Mouse (Mus musculus) neural tube, embryonic 11.5 days (tissue): Measurements from ENCODE around the gene Rnaseh2c. TPM values are rescaled to one million over a fixed set of nuclear protein-coding genes. Genes with fewer than 3 reads are reported as not detected.

ENCODE experiments used
- ATAC-seq: fragments of 200-750 bp; cut with Nextera tagmentation; 2 replicates; pipeline ENCODE4 v1.8.0; 2017; ENCODE audit warnings: moderate number of reproducible peaks, mild to moderate bottlenecking, moderate TSS enrichment, moderate library complexity; ENCODE audit not compliant: insufficient read depth, low FRiP score, low TSS enrichment
- DNase-seq: peaks from one replicate; pipeline ENCODE4 v3.0.0-alpha.2; 2015; ENCODE audit warnings: low spot score
- H3K27ac ChIP-seq: fragments of 300-500 bp; sonication (generic); 2 replicates; pipeline ENCODE4 v1.5.1; 2014; ENCODE audit warnings: low read depth, mild to moderate bottlenecking, low read length
- H3K27me3 ChIP-seq: fragments of 300-500 bp; sonication (generic); 2 replicates; pipeline ENCODE4 v1.6.1; 2014; ENCODE audit warnings: mild to moderate bottlenecking, low read length, mixed read lengths; ENCODE audit not compliant: control insufficient read depth, insufficient read depth
- H3K36me3 ChIP-seq: fragments of 300-500 bp; sonication (generic); 2 replicates; pipeline ENCODE4 v1.6.1; 2014; ENCODE audit warnings: mild to moderate bottlenecking, low read length, moderate library complexity, mixed read lengths; ENCODE audit not compliant: control insufficient read depth, insufficient read depth
- H3K4me1 ChIP-seq: fragments of 300-500 bp; sonication (generic); 2 replicates; pipeline ENCODE4 v1.6.1; 2014; ENCODE audit warnings: low read length, mixed read lengths; ENCODE audit not compliant: control insufficient read depth, insufficient read depth
- H3K4me2 ChIP-seq: fragments of 300-500 bp; sonication (generic); 2 replicates; pipeline ENCODE4 v1.6.1; 2014; ENCODE audit warnings: low read depth, mild to moderate bottlenecking, moderate library complexity
- H3K4me3 ChIP-seq: fragments of 300-500 bp; sonication (generic); 2 replicates; pipeline ENCODE4 v1.5.1; 2014; ENCODE audit warnings: low read depth, low read length
- H3K9ac ChIP-seq: fragments of 300-500 bp; sonication (generic); 2 replicates; pipeline ENCODE4 v1.6.1; 2014; ENCODE audit warnings: mild to moderate bottlenecking, low read length
- H3K9me3 ChIP-seq: fragments of 300-500 bp; sonication (generic); 2 replicates; pipeline ENCODE4 v1.6.1; 2016; ENCODE audit warnings: low read length; ENCODE audit not compliant: control insufficient read depth
- WGBS: fragments of 180-500 bp; shearing (Covaris S2); extraction: QIAGEN DNeasy Blood & Tissue Kit; methylation state at CpG from one replicate; pipeline ENCODE4 v1.1.7; 2014; 5-methylcytosine and 5-hydroxymethylcytosine counted together
- polyA plus RNA-seq: library from polyadenylated mRNA; unstranded; fragments of >200 nt; fragmentation: Nextera tagmentation; extraction: Ambion mirVana; gene quantifications from 2 replicates; pipeline ENCODE4 v1.2.1, GENCODE M21; 2014

Rnaseh2c gene
- polyA plus RNA-seq, 1 experiment from 2014 or later: 137 TPM

DNA sequence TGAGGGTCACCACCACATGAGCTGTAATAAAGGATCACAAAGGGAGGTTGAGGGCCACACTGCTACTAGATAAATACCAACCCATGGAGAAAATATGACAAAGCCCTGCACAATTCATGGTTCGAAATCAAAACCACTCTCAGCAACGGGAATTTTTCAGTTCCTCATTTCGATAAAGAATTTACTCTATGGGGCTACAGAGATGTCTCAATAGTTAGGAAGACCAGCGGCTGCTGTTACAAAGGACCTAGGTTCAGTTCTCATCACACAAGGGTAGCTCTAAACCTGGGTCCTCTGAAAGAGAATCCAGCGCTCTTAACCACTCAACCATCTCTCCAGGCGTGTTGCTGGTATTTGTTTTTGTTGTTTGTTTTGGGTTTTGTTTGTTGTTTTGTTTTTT is 9.8 kb upstream of the Rnaseh2c start:
- no peak for DNase-seq
- WGBS: 89% methylated on average over 6 of the region's 6 CpGs
- Histone ChIP-seq H3K4me1 (no peaks in the 10 kb centered on the region), H3K36me3 (no peaks in the 10 kb centered on the region), H3K27ac (no peak overlapping the region), H3K4me3 (no peak overlapping the region), H3K9ac (no peak overlapping the region), H3K4me2 (no peak overlapping the region), H3K9me3 (no peaks in the 10 kb centered on the region), H3K27me3 (no peaks in the 10 kb centered on the region)
- ATAC-seq: no peak

DNA sequence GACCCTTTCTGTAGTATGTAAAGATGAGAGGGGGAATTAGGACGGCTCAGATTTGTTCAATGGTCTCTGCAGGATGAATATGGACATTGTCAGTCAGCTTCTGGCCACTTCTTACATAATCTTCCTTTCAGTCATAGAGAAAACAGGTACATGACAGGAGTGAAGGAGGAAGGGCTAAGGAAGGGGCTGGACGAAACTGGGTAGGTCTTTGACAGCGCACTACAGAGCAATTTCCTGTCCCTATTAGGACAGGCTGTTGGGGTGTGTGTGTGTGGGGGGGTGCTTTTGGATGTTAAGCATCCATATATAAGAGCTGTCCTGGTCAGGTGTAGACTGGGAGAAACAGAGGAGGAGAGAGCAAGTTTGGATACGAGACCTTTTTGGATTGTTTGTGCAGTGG is 2.4 kb upstream of the Rnaseh2c start:
- Histone ChIP-seq H3K9me3 (no peaks in the 10 kb centered on the region), H3K27ac (no peak overlapping the region), H3K4me3 (no peak overlapping the region), H3K27me3 (no peaks in the 10 kb centered on the region), H3K36me3 (peaks cover 4% of the 10 kb centered on the region), H3K4me1 (peaks cover 8% of the 10 kb centered on the region), H3K9ac (no peak overlapping the region), H3K4me2 (no peak overlapping the region)
- 75% methylated on average over 4 of the region's 4 CpGs for WGBS
- no peak for DNase-seq
- ATAC-seq: no peak

DNA sequence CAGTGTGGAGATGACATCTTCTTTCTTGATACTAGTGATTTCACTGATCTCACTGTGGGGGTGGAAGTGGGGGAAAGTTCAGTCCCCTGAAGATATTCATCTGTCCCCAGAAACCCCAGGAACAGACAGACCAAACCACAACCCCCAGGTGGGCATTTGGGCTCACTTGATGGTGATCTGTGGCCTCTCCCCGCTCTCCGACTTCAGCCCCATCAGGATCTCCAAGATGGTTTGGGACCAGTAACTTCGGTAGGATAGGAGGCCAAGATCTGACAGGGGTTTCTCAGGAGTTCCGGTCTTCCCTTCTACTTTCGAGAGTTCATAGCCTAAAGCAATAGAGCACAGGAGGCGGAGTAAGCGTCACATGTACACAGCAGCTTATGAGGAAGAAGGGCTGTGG is 2.0 kb downstream of the Rnaseh2c start:
- no peak overlapping the region for H3K9ac ChIP-seq
- peaks cover 20% of the 10 kb centered on the region for H3K36me3 ChIP-seq
- H3K9me3 ChIP-seq: no peaks in the 10 kb centered on the region
- H3K27ac ChIP-seq: no peak overlapping the region
- peaks cover 8% of the 10 kb centered on the region for H3K4me1 ChIP-seq
- 95% methylated on average over 7 of the region's 7 CpGs for WGBS
- H3K4me2 ChIP-seq: no peak overlapping the region
- DNase-seq (no peak), ATAC-seq (no peak)
- H3K4me3 ChIP-seq: no peak overlapping the region
- H3K27me3 ChIP-seq: no peaks in the 10 kb centered on the region

DNA sequence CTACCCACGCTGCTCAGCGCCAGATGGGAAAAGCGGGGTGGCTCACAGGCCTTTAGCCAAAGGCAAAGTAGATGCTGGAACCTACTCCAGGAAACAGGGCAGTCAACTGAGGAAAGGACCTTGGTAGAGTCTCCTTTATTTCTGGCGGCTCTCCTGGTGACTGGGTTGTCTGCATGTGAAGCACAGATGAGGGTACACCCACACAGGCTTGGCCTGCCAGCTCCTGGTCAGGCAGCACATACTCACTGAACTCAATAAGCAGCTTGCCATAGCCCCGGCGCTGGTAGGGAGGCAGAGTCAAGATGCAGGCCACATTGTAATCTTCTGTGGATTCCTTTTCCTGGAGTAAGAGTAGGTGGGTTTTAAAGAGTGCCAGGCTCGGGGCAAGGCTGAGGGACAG is 3.5 kb downstream of the Rnaseh2c start:
- H3K4me3 ChIP-seq: no peak overlapping the region
- no peaks in the 10 kb centered on the region for H3K9me3 ChIP-seq
- H3K27ac ChIP-seq: no peak overlapping the region
- H3K27me3 ChIP-seq: no peaks in the 10 kb centered on the region
- WGBS: 90% methylated on average over 7 of the region's 7 CpGs
- DNase-seq: no peak
- no peak overlapping the region for H3K4me2 ChIP-seq
- no peak for ATAC-seq
- no peak overlapping the region for H3K9ac ChIP-seq
- H3K4me1 ChIP-seq: peaks cover 13% of the 10 kb centered on the region
- H3K36me3 ChIP-seq: peaks cover 20% of the 10 kb centered on the region

- H3K4me2 ChIP-seq: no peak overlapping the region
- H3K36me3 ChIP-seq: peaks cover 20% of the 10 kb centered on the region
- no peak overlapping the region for H3K9ac ChIP-seq
- H3K4me3 ChIP-seq: no peak overlapping the region
- WGBS: 87% methylated on average over 8 of the region's 8 CpGs
- DNase-seq (no peak), ATAC-seq (no peak)
- no peaks in the 10 kb centered on the region for H3K9me3 ChIP-seq
- no peaks in the 10 kb centered on the region for H3K27me3 ChIP-seq
- no peak overlapping the region for H3K27ac ChIP-seq
- H3K4me1 ChIP-seq: peaks cover 18% of the 10 kb centered on the region
These were observed 4.5 kb downstream of the Rnaseh2c start for GRCm38 (mm10) chr19:5606196-5606595.

- no peak overlapping the region for H3K4me2 ChIP-seq
These were observed 6.2 kb downstream of the Rnaseh2c start for GRCm38 (mm10) chr19:5607705-5608410.

DNA sequence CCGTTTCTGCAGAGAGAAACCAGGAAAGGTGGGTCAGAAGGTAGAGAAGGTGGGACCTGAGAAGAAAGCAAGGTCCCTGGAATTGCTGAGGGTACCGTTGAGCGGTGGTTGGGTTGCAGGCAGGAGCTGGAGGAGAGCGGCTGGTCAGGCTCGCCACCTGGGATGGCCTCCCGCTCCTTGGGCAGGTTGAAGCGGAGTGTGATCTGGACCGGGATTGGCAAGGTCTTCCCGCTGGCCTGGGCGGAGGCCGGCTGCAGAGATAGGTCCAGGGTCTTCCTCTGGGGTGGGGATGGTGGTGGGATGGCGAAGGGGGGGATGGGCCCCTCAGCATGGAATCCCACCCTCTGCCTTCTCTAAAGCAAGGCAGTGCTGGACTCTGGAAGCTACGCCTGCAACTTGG is 7.0 kb downstream of the Rnaseh2c start:
- ATAC-seq (no peak), DNase-seq (no peak)
- Histone ChIP-seq H3K27me3 (no peaks in the 10 kb centered on the region), H3K9ac (no peak overlapping the region; the same call in 1 of the 2 replicates), H3K27ac (no peak overlapping the region), H3K4me3 (peak overlapping the region; percentile 60), H3K9me3 (no peaks in the 10 kb centered on the region), H3K4me1 (peaks cover 9% of the 10 kb centered on the region), H3K36me3 (peaks cover 18% of the 10 kb centered on the region), H3K4me2 (peak overlapping the region; percentile 64)
- WGBS: 96% methylated on average over 13 of the region's 13 CpGs

More at GRCm38 (mm10) chr19:5607705-5608410, 6.2 kb downstream of the Rnaseh2c start:
- 95% methylated on average over 26 of the region's 26 CpGs for WGBS
- Histone ChIP-seq H3K27me3 (no peaks in the 10 kb centered on the region), H3K27ac (no peak overlapping the region), H3K4me1 (peaks cover 12% of the 10 kb centered on the region), H3K4me3 (no peak overlapping the region), H3K9ac (no peak overlapping the region), H3K36me3 (peaks cover 20% of the 10 kb centered on the region), H3K9me3 (no peaks in the 10 kb centered on the region)
- DNase-seq: no peak
- no peak for ATAC-seq

GRCm38 (mm10) chr19:5609171-5609546 is 7.5 kb downstream of the Rnaseh2c start:
- Histone ChIP-seq H3K9me3 (no peaks in the 10 kb centered on the region), H3K9ac (peak overlapping the region; percentile 80), H3K27ac (peak overlapping the region; percentile 97; the same call in 1 of the 2 replicates), H3K4me1 (peaks cover 9% of the 10 kb centered on the region), H3K4me3 (peak overlapping the region; percentile 60), H3K27me3 (no peaks in the 10 kb centered on the region), H3K36me3 (peaks cover 16% of the 10 kb centered on the region), H3K4me2 (peak overlapping the region; percentile 64)
- WGBS: 61% methylated on average over 10 of the region's 10 CpGs
- ATAC-seq (no peak), DNase-seq (no peak)
